24 mouse cellular contexts compared by ENCODE assay signal in genomic region chr9:101280211-101280610, GRCm38 (mm10). TPM values are rescaled to one million over a fixed set of nuclear protein-coding genes. Genes with fewer than 3 reads are reported as not detected.
A peak's percentile ranks its signal among the peaks of the same experiment; 100 is the strongest.
DNase-seq lines count a peak whose midpoint lies in the region; ATAC-seq lines count a peak whose summit lies in the region.
"Had no signal": no experiment of that assay in that cellular context is flagged by ENCODE, and none has a peak within 500 bp of the region (broad histone marks: within the 10 kb centered on the region; RNA-seq: fewer than 3 reads in every experiment).

No protein-coding gene starts in this region.

- no peak overlapping the region for H3K27ac ChIP-seq in kidney, embryonic 14.5 days (ENCODE audit: low read depth, low read length)
- no peak overlapping the region for H3K27ac ChIP-seq in kidney, embryonic 15.5 days
- H3K27ac ChIP-seq: embryonic facial prominence, embryonic 12.5 days; embryonic facial prominence, embryonic 15.5 days; gastrocnemius, adult 2 months; heart, embryonic 13.5 days; hindbrain, embryonic 12.5 days had no signal

- DNase-seq in embryo, embryonic 10.5 days (ENCODE audit: low spot score): peak; percentile 35
- DNase-seq in embryo, embryonic 11 days: no peak
- peak; percentile 33 for DNase-seq in kidney, adult 18-20 months
- DNase-seq in kidney, postnatal 25 days: peak; percentile 46 to 74
- DNase-seq: adrenal gland, postnatal 10 days; adrenal gland, postnatal 36 days; B cell, adult 2 months; cerebellum, adult 18-20 months; cerebellum, adult 9-10 months; forebrain, postnatal 0 days; gastrocnemius, postnatal 14 days; heart, adult 18-20 months had no signal

- no peaks in the 10 kb centered on the region for H3K36me3 ChIP-seq in kidney, embryonic 14.5 days (ENCODE audit: control insufficient read depth, insufficient read depth, low read length)
- no peaks in the 10 kb centered on the region for H3K36me3 ChIP-seq in kidney, embryonic 15.5 days
- H3K36me3 ChIP-seq: embryonic facial prominence, embryonic 12.5 days; embryonic facial prominence, embryonic 15.5 days; G1E; heart, embryonic 13.5 days; hindbrain, embryonic 12.5 days had no signal

- H3K4me2 ChIP-seq in kidney, embryonic 14.5 days (replicated peaks; ENCODE audit: low read depth, low read length): no peak overlapping the region
- H3K4me2 ChIP-seq in kidney, embryonic 15.5 days: no peak overlapping the region
- H3K4me2 ChIP-seq: embryonic facial prominence, embryonic 12.5 days; embryonic facial prominence, embryonic 15.5 days; heart, embryonic 13.5 days; hindbrain, embryonic 12.5 days had no signal

- 38% methylated on average over 10 of the region's 10 CpGs for WGBS in kidney, embryonic 14.5 days
- WGBS in kidney, embryonic 15.5 days: 33% methylated on average over 10 of the region's 10 CpGs

- peaks cover 2% of the 10 kb centered on the region; the same call in 1 of the 2 replicates for H3K4me1 ChIP-seq in kidney, embryonic 14.5 days (ENCODE audit: control insufficient read depth, insufficient read depth, low read length)
- 0 out of 2 replicates have a peak, but pooled peaks cover 4% of the 10 kb centered on the region for H3K4me1 ChIP-seq in kidney, embryonic 15.5 days
- H3K4me1 ChIP-seq: embryonic facial prominence, embryonic 12.5 days; embryonic facial prominence, embryonic 15.5 days; hindbrain, embryonic 12.5 days had no signal

- H3K27me3 ChIP-seq in kidney, embryonic 14.5 days (ENCODE audit: control insufficient read depth, insufficient read depth, low read length): no peaks in the 10 kb centered on the region
- H3K27me3 ChIP-seq in kidney, embryonic 15.5 days: no peaks in the 10 kb centered on the region
- H3K27me3 ChIP-seq: CH12.LX; embryonic facial prominence, embryonic 12.5 days; embryonic facial prominence, embryonic 15.5 days; heart, embryonic 13.5 days; hindbrain, embryonic 12.5 days; Patski had no signal

- H3K9ac ChIP-seq in kidney, embryonic 14.5 days (ENCODE audit: low read depth, low read length): no peak overlapping the region
- H3K9ac ChIP-seq in kidney, embryonic 15.5 days: no peak overlapping the region
- H3K9ac ChIP-seq: embryonic facial prominence, embryonic 12.5 days; embryonic facial prominence, embryonic 15.5 days; forebrain, postnatal 0 days; heart, embryonic 13.5 days; hindbrain, embryonic 12.5 days had no signal

- no peak for ATAC-seq in kidney, embryonic 14.5 days (ENCODE audit: low FRiP score, low TSS enrichment)
- ATAC-seq in kidney, embryonic 15.5 days (replicated peaks; ENCODE audit: low FRiP score): no peak
- ATAC-seq: forebrain, embryonic 14.5 days; forebrain, postnatal 0 days; hindbrain, embryonic 16.5 days; Patski had no signal

- H3K9me3 ChIP-seq in kidney, embryonic 14.5 days (ENCODE audit: control insufficient read depth, low read length): no peaks in the 10 kb centered on the region
- H3K9me3 ChIP-seq in kidney, embryonic 15.5 days (replicated peaks): no peaks in the 10 kb centered on the region
- H3K9me3 ChIP-seq: embryonic facial prominence, embryonic 12.5 days; embryonic facial prominence, embryonic 15.5 days; heart, embryonic 13.5 days; hindbrain, embryonic 12.5 days had no signal

- no peak overlapping the region for H3K4me3 ChIP-seq in kidney, embryonic 14.5 days (ENCODE audit: low read length)
- no peak overlapping the region for H3K4me3 ChIP-seq in kidney, embryonic 15.5 days (replicated peaks)
- H3K4me3 ChIP-seq: embryonic facial prominence, embryonic 12.5 days; embryonic facial prominence, embryonic 15.5 days; gastrocnemius, adult 2 months; heart, embryonic 13.5 days; hindbrain, embryonic 12.5 days had no signal

RNA-seq across cellular contexts. Expression of gene Ppp2r3a, which starts 28.6 kb away (rescaled TPM):
- 15.3 and 23.5 TPM in 2 replicates for polyA plus RNA-seq in kidney, embryonic 14.5 days (2014; fragmentation: Nextera tagmentation; extraction: Ambion mirVana)
- 16.4 and 17.5 TPM in 2 replicates for polyA plus RNA-seq in kidney, embryonic 15.5 days (2015; fragmentation: Nextera tagmentation; extraction: Ambion mirVana)
- polyA plus RNA-seq: G1E had no signal
